Mouse (Mus musculus): ENCODE measurements around the gene Ptpn6. TPM values are rescaled to one million over a fixed set of nuclear protein-coding genes. Genes with fewer than 3 reads are reported as not detected.
"Not testable (repeated sequence)": the region's sequence is repeated elsewhere in the genome, so short reads cannot be mapped to it uniquely, and the experiment has no call there.

The Ptpn6 gene
- total RNA-seq, 2 experiments from 2014 or later, result 4.7 TPM

- DNase-seq (ENCODE audit: low spot score); intact Hi-C loops (cut with DNase I): not testable (repeated sequence)
These were observed 56.2 kb downstream of the Ptpn6 start for GRCm38 (mm10) chr6:124682291-124682690.

GRCm38 (mm10) chr6:124679486-124679885, 59.0 kb downstream of the Ptpn6 start:
- no peak for DNase-seq (ENCODE audit: low spot score)
- intact Hi-C loops (cut with DNase I), result no loop called here

GRCm38 (mm10) chr6:124678769-124679168, 59.7 kb downstream of the Ptpn6 start:
- intact Hi-C loops (cut with DNase I), result no loop called here
- no peak for DNase-seq (ENCODE audit: low spot score)

- DNase-seq (ENCODE audit: low spot score), result no peak
- intact Hi-C loops (cut with DNase I), result no loop called here
These were observed 62.3 kb downstream of the Ptpn6 start for GRCm38 (mm10) chr6:124676171-124676570.

- DNase-seq (ENCODE audit: low spot score), result no peak
- intact Hi-C loops (cut with DNase I), result no loop called here
These were observed 63.9 kb downstream of the Ptpn6 start for GRCm38 (mm10) chr6:124674591-124674990.

GRCm38 (mm10) chr6:124673619-124674018, 64.9 kb downstream of the Ptpn6 start:
- intact Hi-C loops (cut with DNase I), result no loop called here
- DNase-seq (ENCODE audit: low spot score), result peak; percentile 13

- intact Hi-C loops (cut with DNase I), result no loop called here
- DNase-seq (ENCODE audit: low spot score), result no peak
These were observed 66.4 kb downstream of the Ptpn6 start for GRCm38 (mm10) chr6:124672100-124672499.

Small RNAs within 50 kb of the gene (microRNA-seq; reads per million reads assigned to microRNA genes)
- gene Mir141 (20.0 reads per million, percentile 35 among the genes with 10 or more reads in this experiment), gene Mir200c (461 reads per million, percentile 74 among the genes with 10 or more reads in this experiment)

Other genes with a start within 250 kb of the Ptpn6 start
- 1 to 10 TPM; 1.1 to 1.3 TPM for gene C1rl, start 245.6 kb downstream of the Ptpn6 start, total RNA-seq (2021)
- gene C1ra, start 226.3 kb downstream of the Ptpn6 start, total RNA-seq (2021), result 10 to 100 TPM; 10.7 to 11.6 TPM
- gene C1s1, start 196.4 kb downstream of the Ptpn6 start, total RNA-seq (2021), result 10 to 100 TPM; 20.2 to 22.7 TPM
- 1 to 10 TPM in 1 of 2 experiments, under 1 TPM in 1; 0.95 to 1.3 TPM for gene C1rb, start 168.4 kb downstream of the Ptpn6 start, total RNA-seq (2021)
- under 1 TPM; 0.48 to 0.62 TPM for gene C1s2, start 102.6 kb downstream of the Ptpn6 start, total RNA-seq (2021)
- gene Lpcat3, start 75.7 kb downstream of the Ptpn6 start, total RNA-seq (2021), result 10 to 100 TPM; 39.6 to 43.9 TPM
- gene Emg1, start 26.5 kb downstream of the Ptpn6 start, total RNA-seq (2021), result 10 to 100 TPM; 72.5 to 75.1 TPM
- 100 to 1,000 TPM; 322 to 323 TPM for gene Phb2, start 26.4 kb downstream of the Ptpn6 start, total RNA-seq (2021)
- gene Grcc10, start 2.7 kb upstream of the Ptpn6 start, total RNA-seq (2021), result 100 to 1,000 TPM; 274 to 277 TPM
- 1 to 10 TPM in 1 of 2 experiments, not detected in 1; 3.8 TPM for gene Gm45234, start 17.3 kb upstream of the Ptpn6 start, total RNA-seq (2021)
- gene Atn1, start 17.8 kb upstream of the Ptpn6 start, total RNA-seq (2021), result 10 to 100 TPM; 37.0 to 39.7 TPM
- gene Eno2, start 31.0 kb upstream of the Ptpn6 start, total RNA-seq (2021), result 1 to 10 TPM; 1.9 to 3.3 TPM
- gene Lrrc23, start 41.0 kb upstream of the Ptpn6 start, total RNA-seq (2021), result not detected
- 1 to 10 TPM; 2.9 to 3.3 TPM for gene Spsb2, start 69.9 kb upstream of the Ptpn6 start, total RNA-seq (2021)
- 100 to 1,000 TPM; 837 to 904 TPM for gene Tpi1, start 75.6 kb upstream of the Ptpn6 start, total RNA-seq (2021)
- gene Usp5, start 90.8 kb upstream of the Ptpn6 start, total RNA-seq (2021), result 10 to 100 TPM; 73.7 to 75.3 TPM
- 1 to 10 TPM in 1 of 2 experiments, under 1 TPM in 1; 0.91 to 1.6 TPM for gene Cdca3, start 90.8 kb upstream of the Ptpn6 start, total RNA-seq (2021)
- 1 to 10 TPM; 3.0 to 3.2 TPM for gene Gnb3, start 101.6 kb upstream of the Ptpn6 start, total RNA-seq (2021)
- gene P3h3, start 119.0 kb upstream of the Ptpn6 start, total RNA-seq (2021), result 10 to 100 TPM; 12.3 to 13.5 TPM
- gene Gpr162, start 125.3 kb upstream of the Ptpn6 start, total RNA-seq (2021), result 1 to 10 TPM in 1 of 2 experiments, under 1 TPM in 1; 0.62 to 1.0 TPM
- gene Cd4, start 149.5 kb upstream of the Ptpn6 start, total RNA-seq (2021), result 1 to 10 TPM in 1 of 2 experiments, under 1 TPM in 1; 0.73 to 1.3 TPM
- under 1 TPM; 0.34 to 0.83 TPM for gene Lag3, start 173.0 kb upstream of the Ptpn6 start, total RNA-seq (2021)
- gene Ptms, start 181.4 kb upstream of the Ptpn6 start, total RNA-seq (2021), result 100 to 1,000 TPM; 235 to 245 TPM
- gene Mlf2, start 192.7 kb upstream of the Ptpn6 start, total RNA-seq (2021), result 100 to 1,000 TPM; 205 to 207 TPM
- 10 to 100 TPM; 85.8 to 88.6 TPM for gene Cops7a, start 226.8 kb upstream of the Ptpn6 start, total RNA-seq (2021)